In genomic region chr2:113828943-113829882, GRCm38 (mm10) we compare ENCODE assay signal across 9 mouse cellular contexts. TPM values are rescaled to one million over a fixed set of nuclear protein-coding genes. Genes with fewer than 3 reads are reported as not detected.
DNase-seq lines count a peak whose midpoint lies in the region; ATAC-seq and TF ChIP-seq lines count a peak whose summit lies in the region.
"Had no signal": no experiment of that assay in that cellular context is flagged by ENCODE, and none has a peak within 500 bp of the region (broad histone marks: within the 10 kb centered on the region; RNA-seq: fewer than 3 reads in every experiment).

Scg5 (minus strand) TSS chr2:113829121.

- H3K4me1 ChIP-seq in forebrain, postnatal 0 days (ENCODE audit: insufficient read depth), result peaks cover 30% of the 10 kb centered on the region

- DNase-seq in R1 (ENCODE audit: low read depth, low spot score), result peak; percentile 95
- peak; percentile 91 for DNase-seq in cerebellum, adult 11 months
- DNase-seq in forebrain, postnatal 0 days, result peak; percentile 96
- DNase-seq in hindlimb bud, embryonic 11.5 days (ENCODE audit: extremely low spot score, low read depth, low spot score), result peak; percentile 24
- DNase-seq in left cerebral cortex, adult 18-20 months (ENCODE audit: low spot score in 2 of 2), result peak; percentile 88 to 89
- peak; percentile 53 for DNase-seq in lung, postnatal 25 days (ENCODE audit: low spot score)
- DNase-seq in right cerebral cortex, postnatal 14 days, result peak; percentile 82

- peak within 1 kb of the TSS; percentile 62 for H3K4me2 ChIP-seq in forebrain, postnatal 0 days (ENCODE audit: low read depth)

- peaks cover 4% of the 10 kb centered on the region; the same call in 1 of the 2 replicates for H3K36me3 ChIP-seq in forebrain, postnatal 0 days (ENCODE audit: insufficient read depth)

- H3K27ac ChIP-seq in forebrain, postnatal 0 days (ENCODE audit: low read depth, low read length), result peak within 1 kb of the TSS; percentile 97

- no peaks in the 10 kb centered on the region for H3K9me3 ChIP-seq in forebrain, postnatal 0 days (ENCODE audit: low read length)

- H3K27me3 ChIP-seq in forebrain, postnatal 0 days (ENCODE audit: insufficient read depth, low read length), result no peaks in the 10 kb centered on the region

- peak; percentile 96 for ATAC-seq in forebrain, postnatal 0 days
- no peak; the same call in 1 of the 2 replicates for ATAC-seq in megakaryocyte progenitor cell, adult 5-6 weeks (replicated peaks; ENCODE audit: poor library complexity)

- H3K9ac ChIP-seq in forebrain, postnatal 0 days, result peak within 1 kb of the TSS; percentile 74

- H3K4me3 ChIP-seq in forebrain, postnatal 0 days (ENCODE audit: low read depth, low read length), result peak within 1 kb of the TSS; percentile 48
- H3K4me3 ChIP-seq: erythroblast, embryonic 14.5 days had no signal

- TF ChIP-seq CTCF in forebrain, postnatal 0 days (IDR thresholded peaks at IDR 0.05; ENCODE audit: low read depth), result no peak

- 10% methylated on average over 23 of the region's 23 CpGs for WGBS in forebrain, postnatal 0 days

RNA-seq across cellular contexts. Expression of gene Scg5, which starts in this region (rescaled TPM):
- 254 and 277 TPM in 2 replicates for total RNA-seq in forebrain, postnatal 0 days (2014; rRNA removed)
- polyA plus RNA-seq in forebrain, postnatal 0 days (2015; fragmentation: Nextera tagmentation; extraction: Ambion mirVana), result 363 and 388 TPM in 2 replicates
- 100 to 1,000 TPM; 549 to 558 TPM for total RNA-seq in left cerebral cortex, adult 18-20 months (2021)
- total RNA-seq in megakaryocyte progenitor cell, adult 5-6 weeks (2015), result 1.0 and 1.2 TPM in 2 replicates
- 1.2 TPM in 1 of 2 replicates, not detected in the other for total RNA-seq in megakaryocyte progenitor cell, adult 5-6 weeks (2017)

Comparison
In these comparisons a context has a peak if more than half of its experiments do, and no peak if none do; other contexts are left out.
1. RNA of gene Scg5 (total RNA-seq): 549 to 558 TPM in left cerebral cortex, adult 18-20 months and 254 to 277 TPM in forebrain, postnatal 0 days; 1.0 to 1.2 TPM in megakaryocyte progenitor cell, adult 5-6 weeks; every median in the first group is over 100 times any median in the second.
2. DNase-seq: peak in every context shown above with its lines; median percentile 96 in forebrain, postnatal 0 days; 95 in R1; 91 in cerebellum, adult 11 months; 88 in left cerebral cortex, adult 18-20 months; 82 in right cerebral cortex, postnatal 14 days; 53 in lung, postnatal 25 days; 24 in hindlimb bud, embryonic 11.5 days.